Mouse (Mus musculus) kidney, embryonic 16.5 days (tissue): ENCODE data around the gene Rps6kc1. TPM values are rescaled to one million over a fixed set of nuclear protein-coding genes. Genes with fewer than 3 reads are reported as not detected.

Experiments
- ATAC-seq: fragments of 200-750 bp; cut with Nextera tagmentation; 2 replicates; pipeline ENCODE4 v1.8.0; 2017; ENCODE audit warnings: moderate TSS enrichment; ENCODE audit not compliant: low FRiP score, low TSS enrichment
- H3K27ac ChIP-seq: fragments of 300-500 bp; sonication (generic); 2 replicates; pipeline ENCODE4 v1.5.1; 2014; ENCODE audit warnings: low read length
- H3K27me3 ChIP-seq: fragments of 300-500 bp; sonication (generic); 2 replicates; pipeline ENCODE4 v1.6.1; 2014; ENCODE audit warnings: low read length, control low read depth, mixed read lengths; ENCODE audit not compliant: insufficient read depth
- H3K36me3 ChIP-seq: fragments of 300-500 bp; sonication (generic); 2 replicates; pipeline ENCODE4 v1.6.1; 2014; ENCODE audit warnings: low read length, control low read depth, mixed read lengths; ENCODE audit not compliant: insufficient read depth
- H3K4me1 ChIP-seq: fragments of 300-500 bp; sonication (generic); 2 replicates; pipeline ENCODE4 v1.6.1; 2014; ENCODE audit warnings: low read length, control low read depth, mixed read lengths; ENCODE audit not compliant: insufficient read depth
- H3K4me2 ChIP-seq: fragments of 300-500 bp; sonication (generic); replicated peaks from 2 replicates; pipeline ENCODE4 v1.6.1; 2014; ENCODE audit warnings: low read depth, low read length
- H3K4me3 ChIP-seq: fragments of 300-500 bp; sonication (generic); 2 replicates; pipeline ENCODE4 v1.5.1; 2014; ENCODE audit warnings: mild to moderate bottlenecking, low read length
- H3K9ac ChIP-seq: fragments of 300-500 bp; sonication (generic); replicated peaks from 2 replicates; pipeline ENCODE4 v1.6.1; 2014; ENCODE audit warnings: low read length
- H3K9me3 ChIP-seq: fragments of 300-500 bp; sonication (generic); 2 replicates; pipeline ENCODE4 v1.6.1; 2016; ENCODE audit warnings: low read length, control low read depth
- WGBS: fragments of 180-500 bp; shearing (Covaris S2); extraction: QIAGEN DNeasy Blood & Tissue Kit; methylation state at CpG from one replicate; pipeline ENCODE4 v1.1.7; 2014; 5-methylcytosine and 5-hydroxymethylcytosine counted together
- polyA plus RNA-seq: library from polyadenylated mRNA; unstranded; fragments of >200 nt; fragmentation: Nextera tagmentation; extraction: Ambion mirVana; gene quantifications from 2 replicates; pipeline ENCODE4 v1.2.1, GENCODE M21; 2015

Gene Rps6kc1
- polyA plus RNA-seq, 1 experiment from 2014 or later: 14.4 TPM

DNA sequence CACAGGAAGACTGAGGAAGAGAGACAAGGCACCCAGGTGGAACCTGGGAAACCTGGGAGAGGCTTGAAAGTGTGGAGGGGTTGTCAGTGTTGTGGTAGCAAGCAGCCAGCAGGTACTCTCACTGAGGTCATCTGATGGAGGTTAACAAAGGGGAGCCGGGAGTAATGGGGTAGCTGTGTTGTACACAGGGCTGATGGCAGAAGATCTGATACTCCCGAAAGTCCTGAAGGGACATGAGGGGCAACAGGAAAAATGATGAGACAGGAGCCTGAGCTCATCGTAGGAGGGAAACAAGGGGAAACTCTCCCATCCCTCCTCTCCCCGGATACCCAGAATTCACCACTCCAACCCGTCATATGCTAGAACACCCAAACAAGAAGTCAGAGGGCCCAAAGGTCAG is 244.2 kb downstream of the Rps6kc1 start:
- 84% methylated on average over 5 of the region's 5 CpGs for WGBS
- Histone ChIP-seq H3K9ac (no peak overlapping the region), H3K4me3 (no peak overlapping the region), H3K9me3 (no peaks in the 10 kb centered on the region), H3K36me3 (no peaks in the 10 kb centered on the region), H3K4me2 (no peak overlapping the region), H3K27ac (no peak overlapping the region), H3K27me3 (no peaks in the 10 kb centered on the region), H3K4me1 (no peaks in the 10 kb centered on the region)
- ATAC-seq: no peak

DNA sequence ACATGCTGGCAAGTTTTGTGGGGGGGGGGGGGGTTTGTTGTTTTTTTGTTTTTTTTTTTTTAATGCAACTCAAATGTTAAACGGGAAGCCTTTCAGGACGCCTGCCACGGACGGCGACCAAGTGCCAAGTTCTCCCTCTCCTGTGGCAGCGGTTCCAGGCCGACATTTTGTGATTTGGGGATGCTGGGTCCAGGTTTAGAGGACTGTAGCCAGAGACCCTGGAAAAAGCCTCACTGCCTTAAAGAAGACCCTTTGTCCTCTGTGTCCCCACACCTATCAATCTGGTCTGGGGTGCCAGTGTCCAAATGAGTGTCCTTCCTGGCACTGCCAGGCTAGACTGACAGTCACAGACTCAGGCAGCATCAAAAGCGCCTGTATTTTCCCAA is 246.1 kb downstream of the Rps6kc1 start:
- no peaks in the 10 kb centered on the region for H3K9me3 ChIP-seq
- H3K9ac ChIP-seq: no peak overlapping the region
- no peak for ATAC-seq
- no peaks in the 10 kb centered on the region for H3K36me3 ChIP-seq
- no peaks in the 10 kb centered on the region for H3K4me1 ChIP-seq
- 85% methylated on average over 8 of the region's 8 CpGs for WGBS
- no peaks in the 10 kb centered on the region for H3K27me3 ChIP-seq
- H3K27ac ChIP-seq: no peak overlapping the region
- H3K4me3 ChIP-seq: no peak overlapping the region
- H3K4me2 ChIP-seq: no peak overlapping the region

DNA sequence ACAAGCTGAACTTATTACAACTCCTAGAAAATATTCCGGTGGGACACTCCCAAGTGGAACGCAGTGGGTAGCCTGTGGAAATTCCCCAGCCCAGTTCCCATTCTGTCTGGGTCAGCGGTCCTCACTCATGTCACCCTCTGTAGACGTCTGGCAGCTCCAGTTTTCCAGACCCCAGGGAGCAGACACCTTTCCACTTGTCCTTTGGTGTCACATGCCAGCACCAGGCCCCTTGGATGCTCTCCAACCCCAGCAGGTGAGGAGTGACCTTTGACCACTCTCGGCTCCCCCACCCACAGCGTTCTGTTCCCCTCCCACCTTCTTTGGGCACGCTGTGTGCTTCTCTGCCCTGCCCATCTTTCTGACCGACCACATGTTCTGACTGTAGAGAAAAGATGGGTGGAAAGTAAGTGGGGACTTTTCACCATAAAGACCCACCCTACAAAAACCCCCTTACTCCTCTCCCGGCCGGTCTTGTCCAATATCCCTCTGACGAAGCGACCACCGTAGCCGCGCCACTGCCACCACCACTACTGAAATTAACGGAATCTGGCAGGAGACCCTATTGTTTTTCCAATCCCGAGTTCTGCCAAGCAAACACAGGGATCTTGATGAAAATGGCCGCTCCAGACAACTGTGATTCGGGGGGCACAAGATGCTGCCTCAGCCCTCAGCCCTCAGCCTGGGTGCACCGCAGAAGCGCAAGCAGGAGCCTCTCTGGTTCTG is 246.6 kb downstream of the Rps6kc1 start:
- Histone ChIP-seq H3K4me2 (no peak overlapping the region), H3K9me3 (no peaks in the 10 kb centered on the region), H3K9ac (no peak overlapping the region), H3K27ac (no peak overlapping the region), H3K36me3 (no peaks in the 10 kb centered on the region), H3K27me3 (no peaks in the 10 kb centered on the region), H3K4me1 (no peaks in the 10 kb centered on the region), H3K4me3 (no peak overlapping the region)
- 0 out of 2 replicates have a peak, but pooled peaks have one; percentile 35 for ATAC-seq
- 77% methylated on average over 21 of the region's 21 CpGs for WGBS

DNA sequence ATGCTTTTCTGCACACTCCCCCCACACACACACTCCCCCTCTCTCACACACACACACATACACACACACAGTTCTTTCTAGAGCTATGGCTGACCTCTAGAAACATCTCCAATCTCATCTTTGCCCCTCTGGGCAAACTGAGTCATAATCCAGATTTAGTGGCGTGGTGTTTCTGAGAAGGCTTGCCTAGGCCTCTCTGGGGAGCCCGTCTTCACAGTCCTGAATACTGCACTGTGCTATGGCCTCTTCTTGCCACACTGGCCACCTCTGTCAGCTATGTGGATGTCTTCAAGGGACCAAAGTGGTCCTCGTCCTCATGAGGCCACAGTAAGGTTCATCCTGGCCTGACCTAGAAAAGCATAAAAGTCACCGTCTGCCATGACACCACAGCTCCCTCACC is 247.6 kb downstream of the Rps6kc1 start:
- H3K4me3 ChIP-seq: no peak overlapping the region
- no peaks in the 10 kb centered on the region for H3K9me3 ChIP-seq
- no peak for ATAC-seq
- H3K9ac ChIP-seq: no peak overlapping the region
- H3K27me3 ChIP-seq: no peaks in the 10 kb centered on the region
- no peaks in the 10 kb centered on the region for H3K36me3 ChIP-seq
- 81% methylated on average over 4 of the region's 4 CpGs for WGBS
- no peak overlapping the region for H3K27ac ChIP-seq
- H3K4me2 ChIP-seq: no peak overlapping the region
- H3K4me1 ChIP-seq: no peaks in the 10 kb centered on the region

DNA sequence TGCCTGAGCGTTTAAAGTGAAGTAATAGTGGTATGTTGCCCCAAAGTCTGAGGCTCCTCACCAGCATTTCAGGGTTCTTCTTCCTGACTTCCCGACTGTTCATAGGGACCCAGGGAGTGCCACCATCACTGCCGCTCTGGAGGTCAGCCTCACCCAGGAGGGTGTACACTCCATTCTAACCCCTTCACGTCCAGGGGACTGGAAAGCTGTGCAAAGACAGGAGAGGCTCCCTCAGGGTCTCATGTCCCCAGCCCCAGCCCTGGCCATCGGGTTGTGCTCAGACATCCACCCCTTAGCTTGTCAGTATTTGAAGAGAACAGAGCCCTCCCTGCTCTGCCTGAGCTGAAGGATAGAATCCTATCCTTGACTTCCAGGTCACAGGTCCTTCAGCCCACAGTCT is 248.8 kb downstream of the Rps6kc1 start:
- Histone ChIP-seq H3K4me3 (no peak overlapping the region), H3K4me2 (no peak overlapping the region), H3K9me3 (no peaks in the 10 kb centered on the region), H3K4me1 (no peaks in the 10 kb centered on the region), H3K36me3 (no peaks in the 10 kb centered on the region), H3K9ac (no peak overlapping the region), H3K27ac (no peak overlapping the region), H3K27me3 (no peaks in the 10 kb centered on the region)
- WGBS: 84% methylated on average over 5 of the region's 5 CpGs
- ATAC-seq: no peak

DNA sequence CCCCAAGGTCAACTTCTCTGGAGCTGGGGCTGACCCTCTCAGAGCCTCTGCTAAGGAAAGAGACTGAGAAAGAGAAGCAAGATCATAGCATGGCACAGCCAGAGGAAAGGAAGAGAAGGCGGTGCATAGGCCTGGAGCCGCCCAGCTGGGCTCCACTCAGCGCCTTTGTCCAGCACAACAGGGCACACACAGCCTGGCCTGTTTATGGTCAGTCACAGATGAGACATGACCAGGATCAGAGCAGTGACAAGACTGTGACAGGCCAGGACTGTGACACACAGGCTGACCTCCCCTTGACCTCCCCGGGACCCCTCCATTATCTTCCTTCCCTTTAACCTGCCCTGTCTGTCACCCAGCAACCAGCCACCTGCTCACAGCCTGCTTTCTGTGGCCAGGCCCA is 249.8 kb downstream of the Rps6kc1 start:
- no peak overlapping the region for H3K27ac ChIP-seq
- no peaks in the 10 kb centered on the region for H3K4me1 ChIP-seq
- no peaks in the 10 kb centered on the region for H3K36me3 ChIP-seq
- no peaks in the 10 kb centered on the region for H3K9me3 ChIP-seq
- no peak overlapping the region for H3K4me2 ChIP-seq
- no peak overlapping the region for H3K4me3 ChIP-seq
- no peaks in the 10 kb centered on the region for H3K27me3 ChIP-seq
- 75% methylated on average over 4 of the region's 4 CpGs for WGBS
- no peak overlapping the region for H3K9ac ChIP-seq
- ATAC-seq: 0 out of 2 replicates have a peak, but pooled peaks have one; percentile 33

DNA sequence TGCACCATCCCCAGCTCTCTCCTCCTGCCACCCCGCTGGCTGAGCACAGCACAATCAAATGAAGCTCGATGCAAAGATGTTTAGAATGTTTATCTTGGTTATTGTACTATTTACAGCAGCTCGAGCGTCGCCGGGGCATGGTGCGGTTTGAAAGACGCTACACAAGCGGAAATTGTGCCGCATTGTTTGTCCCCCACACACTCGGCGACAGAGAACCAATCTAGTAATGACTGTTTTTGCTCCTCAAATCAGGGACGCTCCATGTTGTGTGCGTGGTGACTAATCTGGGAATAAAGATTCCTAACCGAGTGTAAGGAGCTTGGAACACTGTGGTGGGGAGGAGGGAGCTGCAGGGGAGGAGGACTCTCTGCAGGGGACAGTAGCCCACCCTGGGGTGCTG is 250.3 kb downstream of the Rps6kc1 start:
- no peaks in the 10 kb centered on the region for H3K27me3 ChIP-seq
- no peaks in the 10 kb centered on the region for H3K4me1 ChIP-seq
- no peak overlapping the region for H3K27ac ChIP-seq
- no peak overlapping the region for H3K4me2 ChIP-seq
- no peaks in the 10 kb centered on the region for H3K9me3 ChIP-seq
- H3K9ac ChIP-seq: no peak overlapping the region
- no peak overlapping the region for H3K4me3 ChIP-seq
- 84% methylated on average over 15 of the region's 15 CpGs for WGBS
- no peaks in the 10 kb centered on the region for H3K36me3 ChIP-seq
- ATAC-seq: no peak

DNA sequence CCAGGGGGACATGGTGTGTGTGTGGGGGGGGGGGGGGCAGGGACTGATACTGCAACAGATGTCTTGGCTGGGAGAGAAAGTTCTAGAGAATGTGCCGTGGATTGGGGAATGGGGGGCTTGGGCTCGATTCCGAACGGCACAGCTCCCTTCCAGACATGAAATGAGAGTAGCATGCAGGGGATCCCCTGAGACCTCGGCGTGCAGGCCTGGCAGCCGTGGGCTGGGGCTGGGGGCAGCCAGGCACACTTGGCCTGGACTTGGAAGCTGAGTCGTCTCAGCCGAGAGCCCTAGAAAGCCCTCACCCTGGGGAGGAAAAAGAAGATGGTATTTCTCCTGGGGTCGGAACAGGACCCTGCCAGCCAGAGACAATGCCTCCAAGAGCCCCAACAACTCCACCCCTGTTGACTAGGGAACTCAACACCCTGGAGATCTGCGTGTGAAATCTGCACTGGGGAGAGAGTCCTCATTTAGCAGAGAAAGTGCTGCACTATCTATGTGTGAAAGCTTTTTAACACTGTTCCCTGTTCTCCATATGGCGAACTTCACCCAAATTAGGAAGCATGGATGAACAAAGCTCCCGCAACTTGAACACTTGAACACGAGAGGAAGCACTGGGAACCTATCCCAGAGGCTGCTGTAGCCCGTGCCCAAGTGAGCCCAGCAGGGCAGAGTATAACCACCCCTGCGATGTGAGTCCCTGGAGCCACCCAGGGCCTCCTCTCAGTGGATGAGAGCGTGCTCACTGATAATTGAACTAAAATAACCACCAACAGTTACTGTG is 251.7 kb downstream of the Rps6kc1 start:
- no peak for ATAC-seq
- no peak overlapping the region for H3K4me3 ChIP-seq
- no peaks in the 10 kb centered on the region for H3K36me3 ChIP-seq
- no peaks in the 10 kb centered on the region for H3K27me3 ChIP-seq
- no peaks in the 10 kb centered on the region for H3K9me3 ChIP-seq
- no peaks in the 10 kb centered on the region for H3K4me1 ChIP-seq
- 66% methylated on average over 17 of the region's 17 CpGs for WGBS
- H3K27ac ChIP-seq: no peak overlapping the region
- no peak overlapping the region for H3K9ac ChIP-seq
- H3K4me2 ChIP-seq: no peak overlapping the region

DNA sequence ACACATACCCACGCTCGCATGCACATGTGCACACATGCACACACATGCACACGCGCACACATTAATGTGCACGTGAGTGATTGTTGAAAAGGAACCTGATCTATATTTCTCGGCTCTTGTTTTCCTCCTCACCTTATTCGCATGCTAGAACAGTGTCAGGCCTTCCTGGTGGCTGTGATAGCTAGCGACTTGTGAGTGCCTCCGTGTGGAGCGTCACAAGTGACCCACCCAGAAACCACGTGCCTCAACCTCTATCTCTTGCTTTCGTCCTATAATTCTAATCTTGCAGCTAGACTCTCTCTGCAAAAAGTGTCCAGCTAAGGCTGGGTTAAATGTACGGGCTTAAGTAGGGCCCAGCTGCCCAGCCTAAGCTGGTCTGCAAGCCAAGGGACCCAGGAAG is 253.3 kb downstream of the Rps6kc1 start:
- Histone ChIP-seq H3K27ac (no peak overlapping the region), H3K36me3 (no peaks in the 10 kb centered on the region), H3K9me3 (no peaks in the 10 kb centered on the region), H3K9ac (no peak overlapping the region), H3K27me3 (no peaks in the 10 kb centered on the region), H3K4me3 (no peak overlapping the region), H3K4me1 (no peaks in the 10 kb centered on the region), H3K4me2 (no peak overlapping the region)
- ATAC-seq: no peak
- 89% methylated on average over 13 of the region's 13 CpGs for WGBS

DNA sequence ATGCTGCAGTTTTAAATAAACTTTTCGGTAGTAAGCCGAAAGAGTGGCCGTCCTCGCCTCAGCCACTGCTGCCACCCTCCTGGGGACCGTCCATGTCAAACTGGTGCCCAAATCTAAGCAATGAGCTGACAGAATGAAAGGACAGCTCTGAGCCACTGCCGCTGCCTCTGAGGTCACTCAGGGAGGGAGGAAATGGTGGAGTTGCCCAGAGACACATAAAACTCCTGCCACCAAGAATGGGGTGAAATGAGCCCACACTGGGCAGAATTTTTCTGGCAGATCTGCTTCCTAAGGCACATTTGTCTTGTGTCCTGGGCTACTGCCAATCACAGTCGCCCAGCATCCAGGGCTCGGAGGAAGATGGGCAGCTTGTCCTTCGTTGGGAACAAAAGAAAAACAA is 255.5 kb downstream of the Rps6kc1 start:
- Histone ChIP-seq H3K4me1 (no peaks in the 10 kb centered on the region), H3K4me3 (no peak overlapping the region), H3K9ac (no peak overlapping the region), H3K4me2 (no peak overlapping the region), H3K9me3 (no peaks in the 10 kb centered on the region), H3K27me3 (no peaks in the 10 kb centered on the region), H3K36me3 (no peaks in the 10 kb centered on the region), H3K27ac (no peak overlapping the region)
- ATAC-seq: no peak
- 58% methylated on average over 9 of the region's 9 CpGs for WGBS
